Mouse (Mus musculus) retina, embryonic 14.5 days (tissue): ENCODE measurements around the gene Ppib.

ENCODE experiments used
- DNase-seq: peaks from one replicate; pipeline ENCODE4 v3.0.0-alpha.2; 2015; ENCODE audit warnings: low spot score

Ppib gene

GRCm38 (mm10) chr9:66059583-66060307 is at the start of gene Ppib:
Gene Ppib, plus strand, starts transcription at chr9:66060222.
- DNase-seq: peak; percentile 98

- DNase-seq: no peak
Observed at GRCm38 (mm10) chr9:66020601-66021000, 39.4 kb upstream of the Ppib start.

- DNase-seq: no peak
Observed at GRCm38 (mm10) chr9:66038082-66038481, 21.9 kb upstream of the Ppib start.

- no peak for DNase-seq
Observed at GRCm38 (mm10) chr9:66038581-66038980, 21.4 kb upstream of the Ppib start.

- DNase-seq: no peak
Observed at GRCm38 (mm10) chr9:66039290-66039689, 20.7 kb upstream of the Ppib start.

GRCm38 (mm10) chr9:66040801-66041200 is 19.2 kb upstream of the Ppib start:
- no peak for DNase-seq

- no peak for DNase-seq
Observed at GRCm38 (mm10) chr9:66042331-66042730, 17.7 kb upstream of the Ppib start.

- no peak for DNase-seq
Observed at GRCm38 (mm10) chr9:66043241-66043640, 16.8 kb upstream of the Ppib start.

- no peak for DNase-seq
Observed at GRCm38 (mm10) chr9:66049931-66050601, 10.0 kb upstream of the Ppib start.

GRCm38 (mm10) chr9:66051493-66051892 is 8.5 kb upstream of the Ppib start:
- DNase-seq: no peak

GRCm38 (mm10) chr9:66052731-66053130 is 7.3 kb upstream of the Ppib start:
- DNase-seq: no peak

GRCm38 (mm10) chr9:66053620-66054019 is 6.4 kb upstream of the Ppib start:
- no peak for DNase-seq

GRCm38 (mm10) chr9:66060308-66060647 is 256 bp downstream of the Ppib start:
- no peak for DNase-seq

GRCm38 (mm10) chr9:66060986-66061385 is 964 bp downstream of the Ppib start:
- peak; percentile 59 for DNase-seq

- no peak for DNase-seq
Observed at GRCm38 (mm10) chr9:66061656-66062055, 1.6 kb downstream of the Ppib start.

- DNase-seq: no peak
Observed at GRCm38 (mm10) chr9:66063446-66063845, 3.4 kb downstream of the Ppib start.

- no peak for DNase-seq
Observed at GRCm38 (mm10) chr9:66064316-66064715, 4.3 kb downstream of the Ppib start.

- DNase-seq: no peak
Observed at GRCm38 (mm10) chr9:66066791-66067190, 6.8 kb downstream of the Ppib start.

GRCm38 (mm10) chr9:66067542-66067941 is 7.5 kb downstream of the Ppib start:
- DNase-seq: peak; percentile 69

GRCm38 (mm10) chr9:66068056-66068455 is 8.0 kb downstream of the Ppib start:
- no peak for DNase-seq

GRCm38 (mm10) chr9:66068971-66069391 is 9.0 kb downstream of the Ppib start:
- peak; percentile 37 for DNase-seq

- peak; percentile 89 for DNase-seq
Observed at GRCm38 (mm10) chr9:66069583-66069982, 9.6 kb downstream of the Ppib start, which contains the start of gene Snx22. Gene Snx22, minus strand, starts transcription at chr9:66069719.

GRCm38 (mm10) chr9:66070151-66070550 is 10.1 kb downstream of the Ppib start:
- no peak for DNase-seq

- no peak for DNase-seq
Observed at GRCm38 (mm10) chr9:66072754-66073153, 12.7 kb downstream of the Ppib start.
